ENCODE assay signal across 9 mouse cellular contexts in the genomic region with DNA sequence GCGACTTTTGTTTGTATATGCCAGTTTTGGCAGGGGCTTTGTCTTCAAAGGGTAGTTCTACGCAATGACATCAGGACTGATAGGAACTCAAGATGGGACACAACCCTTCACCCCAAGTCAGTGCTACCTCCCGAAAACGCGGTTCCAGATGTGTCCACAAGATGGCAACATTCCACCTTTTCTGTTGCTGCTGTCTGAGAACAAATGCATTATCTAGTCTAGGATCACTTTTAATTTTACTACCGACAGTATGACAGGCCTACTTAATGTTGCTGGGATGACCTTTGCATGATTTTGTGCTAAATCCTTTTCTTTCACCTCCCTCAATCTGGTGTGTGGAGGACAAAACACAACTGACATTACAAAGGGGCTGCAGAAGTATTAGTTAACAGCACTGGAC.
DNase-seq lines count a peak whose midpoint lies in the region; ATAC-seq lines count a peak whose summit lies in the region.
"Had no signal": no experiment of that assay in that cellular context is flagged by ENCODE, and none has a peak within 500 bp of the region (broad histone marks: within the 10 kb centered on the region; RNA-seq: fewer than 3 reads in every experiment).

No protein-coding gene starts in this region.

- H3K9me3 ChIP-seq in forebrain, embryonic 13.5 days (replicated peaks) = no peaks in the 10 kb centered on the region
- no peaks in the 10 kb centered on the region for H3K9me3 ChIP-seq in midbrain, embryonic 10.5 days (replicated peaks)

- WGBS in forebrain, embryonic 13.5 days = 15% methylated on average over 6 of the region's 6 CpGs
- 15% methylated on average over 6 of the region's 6 CpGs for WGBS in midbrain, embryonic 10.5 days

- peak; percentile 55 for ATAC-seq in forebrain, embryonic 13.5 days

- no peaks in the 10 kb centered on the region for H3K4me1 ChIP-seq in forebrain, embryonic 13.5 days
- H3K4me1 ChIP-seq in midbrain, embryonic 10.5 days = no peaks in the 10 kb centered on the region

- H3K27me3 ChIP-seq in forebrain, embryonic 13.5 days = no peaks in the 10 kb centered on the region
- no peaks in the 10 kb centered on the region for H3K27me3 ChIP-seq in midbrain, embryonic 10.5 days (ENCODE audit: low read depth, poor library complexity, severe bottlenecking)

- H3K9ac ChIP-seq in forebrain, embryonic 13.5 days = no peak overlapping the region

- H3K4me3 ChIP-seq in forebrain, embryonic 13.5 days = no peak overlapping the region
- no peak overlapping the region for H3K4me3 ChIP-seq in midbrain, embryonic 10.5 days
- H3K4me3 ChIP-seq: erythroblast, embryonic 14.5 days; myocyte had no signal

- no peaks in the 10 kb centered on the region for H3K36me3 ChIP-seq in forebrain, embryonic 13.5 days (ENCODE audit: poor library complexity, severe bottlenecking)
- H3K36me3 ChIP-seq in midbrain, embryonic 10.5 days = no peaks in the 10 kb centered on the region

- no peak overlapping the region for H3K4me2 ChIP-seq in forebrain, embryonic 13.5 days

- peak; percentile 11 for DNase-seq in thymus, postnatal 4 days
- no peak for DNase-seq in thymus, adult 18-20 months
- DNase-seq in c-Kit-positive CD71-positive TER-119-negative erythroid progenitor cells, embryonic 14.5 days (ENCODE audit: low read depth) = peak; percentile 2
- DNase-seq in layer of hippocampus, adult 11-12 months (ENCODE audit: low spot score) = peak; percentile 73
- peak; percentile 66 for DNase-seq in midbrain, embryonic 10.5 days (ENCODE audit: low spot score)
- peak; percentile 33 for DNase-seq in telencephalon, adult 2 months (ENCODE audit: low read depth, low spot score)

- no peak overlapping the region for H3K27ac ChIP-seq in forebrain, embryonic 13.5 days
- no peak overlapping the region for H3K27ac ChIP-seq in midbrain, embryonic 10.5 days (replicated peaks)

Comparison
In these comparisons a context has a peak if more than half of its experiments do, and no peak if none do; other contexts are left out.
1. DNase-seq: peak in thymus, postnatal 4 days (single experiment), c-Kit-positive CD71-positive TER-119-negative erythroid progenitor cells, embryonic 14.5 days (single experiment), layer of hippocampus, adult 11-12 months (single experiment), midbrain, embryonic 10.5 days (single experiment) and telencephalon, adult 2 months (single experiment); none in thymus, adult 18-20 months (0 of 2).